Mouse (Mus musculus) lung, postnatal 0 days (tissue): ENCODE measurements around the gene Rtn1. TPM values are rescaled to one million over a fixed set of nuclear protein-coding genes. Genes with fewer than 3 reads are reported as not detected.

Experiments used
- ATAC-seq: fragments of 200-750 bp; cut with Nextera tagmentation; 2 replicates; pipeline ENCODE4 v1.8.0; 2017; ENCODE audit warnings: moderate library complexity
- DNase-seq: peaks from one replicate; pipeline ENCODE4 v3.0.0-alpha.2; 2016; ENCODE audit warnings: low spot score
- H3K27ac ChIP-seq: fragments of 300-500 bp; sonication (generic); 2 replicates; pipeline ENCODE4 v1.5.1; 2014; ENCODE audit warnings: antibody characterized with exemption, mild to moderate bottlenecking, low read length, mixed read lengths
- H3K27me3 ChIP-seq: fragments of 300-500 bp; sonication (generic); replicated peaks from 2 replicates; pipeline ENCODE4 v1.6.1; 2014; ENCODE audit warnings: low read length, mixed read lengths; ENCODE audit not compliant: insufficient read depth
- H3K36me3 ChIP-seq: fragments of 300-500 bp; sonication (generic); 2 replicates; pipeline ENCODE4 v1.6.1; 2014; ENCODE audit warnings: low read length, mixed read lengths; ENCODE audit not compliant: insufficient read depth
- H3K4me1 ChIP-seq: fragments of 300-500 bp; sonication (generic); 2 replicates; pipeline ENCODE4 v1.6.1; 2014; ENCODE audit warnings: antibody characterized with exemption, low read depth, low read length, mixed read lengths; ENCODE audit not compliant: insufficient read depth
- H3K4me2 ChIP-seq: fragments of 300-500 bp; sonication (generic); replicated peaks from 2 replicates; pipeline ENCODE4 v1.6.1; 2014; ENCODE audit warnings: low read depth, mild to moderate bottlenecking, low read length, moderate library complexity, mixed read lengths
- H3K4me3 ChIP-seq: fragments of 300-500 bp; sonication (generic); 2 replicates; pipeline ENCODE4 v1.5.1; 2014; ENCODE audit warnings: low read depth, low read length
- H3K9ac ChIP-seq: fragments of 300-500 bp; sonication (generic); replicated peaks from 2 replicates; pipeline ENCODE4 v1.6.1; 2014; ENCODE audit warnings: low read depth, mild to moderate bottlenecking
- H3K9me3 ChIP-seq: fragments of 300-500 bp; sonication (generic); 2 replicates; pipeline ENCODE4 v1.6.1; 2016; ENCODE audit warnings: low read length, mixed read lengths
- CTCF ChIP-seq: IDR thresholded peaks from 2 replicates; pipeline ENCODE4 v1.5.1; 2016; ENCODE audit warnings: antibody characterized with exemption, mild to moderate bottlenecking
- EP300 ChIP-seq: IDR thresholded peaks from 2 replicates; pipeline ENCODE4 v1.6.1; 2016; ENCODE audit warnings: antibody characterized with exemption, mild to moderate bottlenecking, control low read depth
- WGBS: fragments of 180-500 bp; shearing (Covaris S2); extraction: QIAGEN DNeasy Blood & Tissue Kit; methylation state at CpG from one replicate; pipeline ENCODE4 v1.1.7; 2014; 5-methylcytosine and 5-hydroxymethylcytosine counted together
- polyA plus RNA-seq: library from polyadenylated mRNA; unstranded; fragments of >200 nt; fragmentation: Nextera tagmentation; extraction: Ambion mirVana; gene quantifications from 2 replicates; pipeline ENCODE4 v1.2.1, GENCODE M21; 2015

Rtn1 gene
- polyA plus RNA-seq: 12.2 and 13.4 TPM in 2 replicates

GRCm38 (mm10) chr12:72408954-72409353 is at the start of gene Rtn1:
Rtn1 (minus strand) TSS chr12:72409054.
- H3K4me3 ChIP-seq: peak within 1 kb of the TSS; percentile 50
- H3K27me3 ChIP-seq: peaks cover 2% of the 10 kb centered on the region; the same call in 1 of the 2 replicates
- H3K9ac ChIP-seq: no peak within 1 kb of the TSS
- H3K4me2 ChIP-seq: peak within 1 kb of the TSS; percentile 89
- H3K36me3 ChIP-seq: no peaks in the 10 kb centered on the region
- 49% methylated on average over 6 of the region's 6 CpGs for WGBS
- no peak for TF ChIP-seq EP300
- no peak for TF ChIP-seq CTCF
- peaks cover 6% of the 10 kb centered on the region for H3K4me1 ChIP-seq
- no peak for DNase-seq
- H3K27ac ChIP-seq: no peak within 1 kb of the TSS
- no peaks in the 10 kb centered on the region for H3K9me3 ChIP-seq
- no peak for ATAC-seq

- TF ChIP-seq CTCF (no peak), EP300 (no peak)
- no peak overlapping the region for H3K4me2 ChIP-seq
- ATAC-seq: no peak
Measured at GRCm38 (mm10) chr12:72453941-72454340, 45.1 kb upstream of the Rtn1 start.

DNA sequence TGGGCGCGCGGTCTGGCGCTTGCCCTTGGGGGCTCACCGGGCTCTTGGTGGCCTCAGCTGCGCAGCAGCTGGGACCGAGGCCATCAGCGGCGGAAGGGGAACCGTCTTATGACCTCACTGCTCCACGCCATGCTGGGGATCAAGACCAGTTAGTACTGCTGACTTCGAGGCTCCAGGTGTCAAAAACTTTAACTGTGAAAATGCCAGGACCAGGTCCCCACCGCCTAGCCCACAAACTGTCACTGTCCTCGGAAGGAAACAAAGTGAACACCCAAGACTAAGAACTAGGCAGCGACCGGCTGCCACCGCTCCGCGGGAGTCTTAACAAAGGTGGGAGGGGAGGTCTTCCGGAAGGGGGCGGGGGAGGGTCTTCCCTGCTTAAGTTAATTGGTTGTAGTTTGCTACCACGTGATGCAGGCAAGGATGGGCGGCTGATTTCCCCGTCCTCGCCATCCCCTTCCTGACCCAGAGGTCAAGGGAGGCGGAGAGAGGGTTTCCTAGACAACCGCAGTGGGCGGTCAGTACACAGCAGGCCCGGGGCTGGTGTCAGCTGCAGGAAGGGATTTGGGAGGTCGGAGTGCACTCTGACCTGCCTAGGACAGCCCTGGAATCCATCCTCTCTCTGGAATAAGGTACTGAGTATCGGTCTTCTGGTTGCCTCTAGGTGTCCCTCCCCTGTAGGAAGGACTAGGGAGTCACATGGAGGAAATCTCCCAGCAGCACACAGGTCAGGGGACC is 33.2 kb upstream of the Rtn1 start, which contains the start of gene Lrrc9:
Lrrc9 (plus strand) TSS at position 28 of the 738 bp plus-strand sequence.
- ATAC-seq (peak; percentile 91), DNase-seq (peak; percentile 61)
- no peak within 1 kb of the TSS for H3K27ac ChIP-seq
- H3K9ac ChIP-seq: 0 out of 2 replicates have a peak within 1 kb of the TSS, but pooled peaks have one; percentile 26
- H3K4me2 ChIP-seq: peak within 1 kb of the TSS; percentile 68
- peak within 1 kb of the TSS; percentile 34 for H3K4me3 ChIP-seq
- TF ChIP-seq EP300 (no peak), CTCF (no peak)
- peaks cover 7% of the 10 kb centered on the region; the same call in 1 of the 2 replicates for H3K4me1 ChIP-seq
- 1% methylated on average over 31 of the region's 31 CpGs for WGBS
- H3K9me3 ChIP-seq: no peaks in the 10 kb centered on the region
- H3K36me3 ChIP-seq: no peaks in the 10 kb centered on the region
- no peaks in the 10 kb centered on the region for H3K27me3 ChIP-seq

More at GRCm38 (mm10) chr12:72453941-72454340, 45.1 kb upstream of the Rtn1 start:
- no peaks in the 10 kb centered on the region for H3K4me1 ChIP-seq
- H3K27me3 ChIP-seq: no peaks in the 10 kb centered on the region
- no peaks in the 10 kb centered on the region for H3K36me3 ChIP-seq
- H3K27ac ChIP-seq: no peak overlapping the region
- no peaks in the 10 kb centered on the region for H3K9me3 ChIP-seq
- no peak overlapping the region for H3K4me3 ChIP-seq
- no peak overlapping the region for H3K9ac ChIP-seq
- DNase-seq: no peak
- WGBS: 43% methylated on average over 17 of the region's 17 CpGs

- TF ChIP-seq CTCF: no peak
- TF ChIP-seq EP300: 0 out of 2 replicates have a peak, but pooled peaks have one; percentile 26
- ATAC-seq: no peak
- DNase-seq: peak; percentile 41
- 47% methylated on average over 6 of the region's 6 CpGs for WGBS
- no peaks in the 10 kb centered on the region for H3K27me3 ChIP-seq
- no peak overlapping the region for H3K9ac ChIP-seq
- H3K9me3 ChIP-seq: no peaks in the 10 kb centered on the region
- peaks cover 7% of the 10 kb centered on the region; the same call in 1 of the 2 replicates for H3K4me1 ChIP-seq
- H3K4me2 ChIP-seq: no peak overlapping the region
- H3K36me3 ChIP-seq: no peaks in the 10 kb centered on the region
- no peak overlapping the region for H3K27ac ChIP-seq
- no peak overlapping the region for H3K4me3 ChIP-seq
Measured at GRCm38 (mm10) chr12:72438961-72439480, 30.2 kb upstream of the Rtn1 start.

DNA sequence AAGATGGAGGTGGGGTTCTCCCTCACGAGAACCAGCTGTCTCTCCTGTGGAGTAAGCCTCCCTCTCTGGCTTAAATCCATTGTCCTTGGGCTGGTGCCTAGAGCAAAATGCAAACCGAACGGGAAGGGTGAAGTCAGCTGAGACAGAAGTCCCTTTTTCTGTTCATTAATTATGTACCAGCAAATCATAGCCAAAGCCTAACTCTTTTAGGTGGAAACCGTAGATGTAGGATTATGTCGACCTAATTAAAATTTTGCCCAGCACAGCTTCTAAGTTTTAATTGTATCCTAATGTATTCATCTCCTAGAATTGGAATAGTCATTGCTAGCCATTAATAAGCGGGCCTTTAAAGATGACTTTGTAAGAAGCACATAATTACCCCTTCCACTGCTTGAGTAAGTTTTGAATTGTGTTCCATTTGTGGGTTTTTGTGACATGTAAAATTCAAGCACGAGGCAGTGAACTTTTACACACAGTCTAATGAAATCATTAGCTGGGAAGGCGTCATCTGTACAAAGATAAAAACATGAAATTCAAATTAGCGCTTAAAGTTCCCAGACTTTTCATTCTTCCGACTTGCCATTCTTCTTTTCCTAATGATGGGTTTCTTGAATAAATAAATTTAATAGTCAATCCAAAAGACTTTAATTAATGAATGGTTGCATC is 29.0 kb upstream of the Rtn1 start:
- Histone ChIP-seq H3K27ac (no peak overlapping the region), H3K27me3 (no peaks in the 10 kb centered on the region), H3K4me2 (no peak overlapping the region), H3K9me3 (no peaks in the 10 kb centered on the region), H3K9ac (no peak overlapping the region), H3K4me1 (peaks cover 7% of the 10 kb centered on the region; the same call in 1 of the 2 replicates), H3K4me3 (no peak overlapping the region), H3K36me3 (no peaks in the 10 kb centered on the region)
- TF ChIP-seq CTCF: no peak
- TF ChIP-seq EP300: no peak
- DNase-seq: no peak
- 77% methylated on average over 10 of the region's 10 CpGs for WGBS
- no peak for ATAC-seq

- DNase-seq: peak; percentile 57
- ATAC-seq: no peak
- Histone ChIP-seq H3K4me1 (no peaks in the 10 kb centered on the region), H3K4me3 (no peak overlapping the region), H3K9me3 (no peaks in the 10 kb centered on the region), H3K4me2 (no peak overlapping the region), H3K36me3 (no peaks in the 10 kb centered on the region), H3K27ac (no peak overlapping the region), H3K9ac (no peak overlapping the region), H3K27me3 (no peaks in the 10 kb centered on the region)
- WGBS: 28% methylated on average over 9 of the region's 9 CpGs
- TF ChIP-seq CTCF (no peak), EP300 (no peak)
Measured at GRCm38 (mm10) chr12:72433241-72433865, 24.5 kb upstream of the Rtn1 start.
